Comparison of ENCODE assay signal across 9 mouse cellular contexts in the genomic region with DNA sequence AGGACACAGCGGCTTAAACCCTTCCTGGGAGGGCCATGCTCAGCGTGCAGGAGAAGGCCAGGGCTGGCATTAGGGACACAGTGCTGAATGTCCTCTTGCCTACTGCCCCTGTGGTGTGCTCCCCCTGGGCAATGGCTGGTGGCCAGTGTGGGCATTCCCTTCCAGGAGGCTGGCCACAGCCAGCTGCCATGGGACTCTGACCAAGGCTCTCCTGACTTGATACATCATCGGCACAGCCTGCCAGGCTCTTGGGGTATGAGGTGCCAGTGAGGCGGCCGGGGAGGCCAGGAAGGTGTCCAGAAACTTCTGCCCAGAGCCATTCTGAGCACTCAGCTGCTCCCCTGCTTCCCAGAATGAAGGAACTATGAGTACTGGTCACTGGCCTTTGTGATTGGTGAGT.
DNase-seq lines count a peak whose midpoint lies in the region; ATAC-seq and TF ChIP-seq lines count a peak whose summit lies in the region.
"Had no signal": no experiment of that assay in that cellular context is flagged by ENCODE, and none has a peak within 500 bp of the region (broad histone marks: within the 10 kb centered on the region; RNA-seq: fewer than 3 reads in every experiment).

No protein-coding gene starts in this region.

- no peaks in the 10 kb centered on the region; the same call in 1 of the 2 replicates for H3K9me3 ChIP-seq in heart, embryonic 12.5 days (replicated peaks)

- peak; percentile 87 for TF ChIP-seq EP300 in heart, adult 2 months (IDR thresholded peaks at IDR 0.05; ENCODE audit: insufficient read depth, low read depth, low read length)

- no peak overlapping the region for H3K4me3 ChIP-seq in heart, adult 2 months
- H3K4me3 ChIP-seq in heart, embryonic 12.5 days = no peak overlapping the region

- DNase-seq in heart, adult 2 months = peak; percentile 71 to 86
- DNase-seq in adipocyte (ENCODE audit: low spot score) = peak; percentile 87
- DNase-seq in cerebellum, postnatal 36 days = peak; percentile 27 to 38
- peak; percentile 34 for DNase-seq in kidney, postnatal 10 days
- no peak for DNase-seq in lung, adult 18-20 months
- DNase-seq in T-cell, adult 2 months (ENCODE audit: low spot score) = no peak

- peaks cover 9% of the 10 kb centered on the region; the same call in 1 of the 2 replicates for H3K4me1 ChIP-seq in heart, adult 2 months (ENCODE audit: control insufficient read depth, insufficient read depth, low read length)
- peaks cover 25% of the 10 kb centered on the region for H3K4me1 ChIP-seq in heart, embryonic 12.5 days (replicated peaks)

- intact Hi-C loops in heart, adult 2 months (cut with DNase I) = loop anchor here (5.0 kb wide), 1 partner anchor 53 kb away; no protein-coding TSS in a partner anchor

- H3K27me3 ChIP-seq in heart, adult 2 months (ENCODE audit: control insufficient read depth, insufficient read depth, low read length) = no peaks in the 10 kb centered on the region
- H3K27me3 ChIP-seq in heart, embryonic 12.5 days (replicated peaks) = 0 out of 2 replicates have a peak, but pooled peaks cover 3% of the 10 kb centered on the region

- no peak overlapping the region for H3K27ac ChIP-seq in heart, adult 2 months
- no peak overlapping the region for H3K27ac ChIP-seq in heart, embryonic 12.5 days (ENCODE audit: poor library complexity, severe bottlenecking)
- H3K27ac ChIP-seq: liver, embryonic 14.5 days had no signal

- no peak for TF ChIP-seq POLR2A in heart, adult 2 months (IDR thresholded peaks at IDR 0.05; ENCODE audit: insufficient read depth, low read depth, low read length)

- H3K9ac ChIP-seq in heart, adult 2 months (ENCODE audit: low read depth, low read length) = no peak overlapping the region
- no peak overlapping the region for H3K9ac ChIP-seq in heart, embryonic 12.5 days
- H3K9ac ChIP-seq: liver, embryonic 14.5 days had no signal

- H3K79me2 ChIP-seq in heart, adult 2 months (replicated peaks; ENCODE audit: control insufficient read depth, insufficient read depth, low read length) = no peaks in the 10 kb centered on the region

- ATAC-seq in heart, embryonic 12.5 days (ENCODE audit: insufficient number of reproducible peaks, low FRiP score) = no peak
- ATAC-seq in inflammation-experienced regulatory T-cells, adult 6 months = no peak

- WGBS in heart, adult 2 months = 66% methylated on average over 5 of the region's 5 CpGs
- 90% methylated on average over 5 of the region's 5 CpGs for whole genome bisulfite sequencing in heart, embryonic 12.5 days

- no peak overlapping the region for H3K4me2 ChIP-seq in heart, embryonic 12.5 days

- no peaks in the 10 kb centered on the region for H3K36me3 ChIP-seq in heart, adult 2 months (ENCODE audit: control insufficient read depth, insufficient read depth, low read length)
- no peaks in the 10 kb centered on the region for H3K36me3 ChIP-seq in heart, embryonic 12.5 days

- no peak for TF ChIP-seq CTCF in heart, adult 2 months (IDR thresholded peaks at IDR 0.05)

Comparison
In these comparisons a context has a peak if more than half of its experiments do, and no peak if none do; other contexts are left out.
1. DNase-seq: peak in heart, adult 2 months (2 of 2), adipocyte (single experiment), cerebellum, postnatal 36 days (2 of 2) and kidney, postnatal 10 days (single experiment); none in lung, adult 18-20 months (0 of 2) and T-cell, adult 2 months (single experiment).